Mouse (Mus musculus): ENCODE measurements at regions not wholly inside any gene's neighbourhood (a gene's known extent, or its start where the extent isn't known, plus 50 kb on each side); places are given as distances from the start of the nearest gene placed in this dataset.
A peak's percentile ranks its signal among the peaks of the same experiment; 100 is the strongest.

GRCm38 (mm10) chr4:9218380-9218779 is 979.5 kb upstream of the Car8 start:
- Histone ChIP-seq H3K27me3 (ENCODE audit: control insufficient read depth, insufficient read depth, low read length) (no peaks in the 10 kb centered on the region), H3K27ac (no peak overlapping the region), H3K4me3 (replicated peaks; ENCODE audit: low read length) (no peak overlapping the region), H3K4me1 (replicated peaks; ENCODE audit: control insufficient read depth, insufficient read depth, low read length) (no peaks in the 10 kb centered on the region), H3K9ac (no peak overlapping the region), H3K4me2 (replicated peaks) (no peak overlapping the region), H3K36me3 (replicated peaks; ENCODE audit: control insufficient read depth, insufficient read depth) (no peaks in the 10 kb centered on the region), H3K9me3 (ENCODE audit: control insufficient read depth, low read length) (0 out of 2 replicates have a peak, but pooled peaks cover 7% of the 10 kb centered on the region)
- ATAC-seq (ENCODE audit: low FRiP score) (no peak), DNase-seq (ENCODE audit: low spot score) (no peak)
- 97% methylated on average over 5 of the region's 5 CpGs for WGBS

DNA sequence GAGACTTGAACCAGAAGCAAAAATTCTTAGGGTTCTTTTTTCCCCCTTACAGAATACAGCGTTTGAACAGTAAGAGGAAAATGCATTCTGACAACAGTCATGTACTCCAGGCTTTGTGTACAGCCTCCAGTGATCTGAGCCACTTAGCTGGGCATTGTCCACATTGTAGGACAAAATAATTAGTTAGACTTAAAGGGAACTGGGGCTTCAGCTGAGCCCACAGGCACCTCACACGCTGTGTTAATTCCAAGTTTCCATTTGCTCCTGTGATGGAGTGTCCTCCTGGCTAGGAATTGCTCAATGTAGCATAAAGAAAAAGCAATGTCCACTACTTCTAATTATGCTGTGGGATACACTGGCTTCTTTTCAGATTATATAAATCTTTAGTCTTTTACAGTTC is 969.8 kb upstream of the Car8 start:
- no peak for ATAC-seq (ENCODE audit: low FRiP score)
- Histone ChIP-seq H3K27me3 (ENCODE audit: control insufficient read depth, insufficient read depth, low read length) (no peaks in the 10 kb centered on the region), H3K4me2 (replicated peaks) (no peak overlapping the region), H3K9ac (no peak overlapping the region), H3K4me3 (replicated peaks; ENCODE audit: low read length) (no peak overlapping the region), H3K9me3 (ENCODE audit: control insufficient read depth, low read length) (no peaks in the 10 kb centered on the region), H3K36me3 (replicated peaks; ENCODE audit: control insufficient read depth, insufficient read depth) (no peaks in the 10 kb centered on the region), H3K27ac (no peak overlapping the region), H3K4me1 (replicated peaks; ENCODE audit: control insufficient read depth, insufficient read depth, low read length) (no peaks in the 10 kb centered on the region)
- DNase-seq (ENCODE audit: low spot score) = no peak
- 59% methylated on average over 2 of the region's 2 CpGs for WGBS

DNA sequence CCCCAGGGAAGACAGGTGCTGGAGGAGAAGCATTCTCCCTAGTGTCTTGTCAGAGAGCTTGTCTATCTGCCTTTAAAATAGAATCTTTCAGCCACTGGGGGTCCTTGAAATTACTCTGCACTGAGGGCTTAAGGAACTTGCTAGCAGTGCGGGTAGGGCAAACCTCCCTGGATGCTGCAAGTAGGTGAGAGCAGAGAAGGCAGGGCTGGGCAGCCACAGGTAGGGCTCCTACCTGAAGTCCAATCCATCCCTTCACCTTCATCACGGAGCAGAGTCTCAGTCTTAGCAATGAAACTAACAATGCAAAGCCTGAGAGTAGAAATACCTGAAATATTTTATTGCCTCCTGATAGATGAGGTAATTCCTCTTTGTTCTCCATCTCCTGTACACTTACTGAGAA is 961.2 kb upstream of the Car8 start:
- ATAC-seq (ENCODE audit: low FRiP score) (no peak), DNase-seq (ENCODE audit: low spot score) (no peak)
- no peaks in the 10 kb centered on the region for H3K27me3 ChIP-seq (ENCODE audit: control insufficient read depth, insufficient read depth, low read length)
- H3K4me3 ChIP-seq (replicated peaks; ENCODE audit: low read length) = no peak overlapping the region
- WGBS = 64% methylated on average over 2 of the region's 2 CpGs
- no peaks in the 10 kb centered on the region for H3K36me3 ChIP-seq (replicated peaks; ENCODE audit: control insufficient read depth, insufficient read depth)
- no peak overlapping the region; the same call in 1 of the 2 replicates for H3K27ac ChIP-seq
- H3K9ac ChIP-seq = no peak overlapping the region; the same call in 1 of the 2 replicates
- no peaks in the 10 kb centered on the region for H3K9me3 ChIP-seq (ENCODE audit: control insufficient read depth, low read length)
- peaks cover 8% of the 10 kb centered on the region; the same call in 1 of the 2 replicates for H3K4me1 ChIP-seq (replicated peaks; ENCODE audit: control insufficient read depth, insufficient read depth, low read length)
- no peak overlapping the region for H3K4me2 ChIP-seq (replicated peaks)

DNA sequence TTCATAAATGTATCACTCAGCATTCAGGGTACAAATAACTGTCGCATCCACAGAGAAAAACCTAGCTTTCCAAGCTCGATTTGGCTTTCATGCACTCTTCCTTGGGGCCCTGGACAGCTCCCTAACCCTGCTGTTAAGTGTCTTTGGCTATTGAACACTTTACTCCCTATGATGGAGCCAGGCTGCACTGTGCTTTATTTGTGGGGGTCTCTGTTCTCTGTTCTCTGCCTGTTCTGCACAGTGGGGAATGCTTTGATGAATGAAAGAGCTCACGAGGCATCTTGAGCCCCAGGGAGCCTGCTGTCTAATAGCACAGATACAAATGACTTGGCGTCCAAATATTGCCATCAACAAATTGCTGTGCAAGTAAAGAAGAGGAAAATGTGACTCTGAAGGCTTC is 957.6 kb upstream of the Car8 start:
- ATAC-seq (ENCODE audit: low FRiP score) (0 out of 2 replicates have a peak, but pooled peaks have one; percentile 51), DNase-seq (ENCODE audit: low spot score) (no peak)
- no peak overlapping the region for H3K4me2 ChIP-seq (replicated peaks)
- no peaks in the 10 kb centered on the region for H3K27me3 ChIP-seq (ENCODE audit: control insufficient read depth, insufficient read depth, low read length)
- peaks cover 8% of the 10 kb centered on the region; the same call in 1 of the 2 replicates for H3K4me1 ChIP-seq (replicated peaks; ENCODE audit: control insufficient read depth, insufficient read depth, low read length)
- no peaks in the 10 kb centered on the region for H3K36me3 ChIP-seq (replicated peaks; ENCODE audit: control insufficient read depth, insufficient read depth)
- no peak overlapping the region for H3K4me3 ChIP-seq (replicated peaks; ENCODE audit: low read length)
- no peaks in the 10 kb centered on the region for H3K9me3 ChIP-seq (ENCODE audit: control insufficient read depth, low read length)
- H3K27ac ChIP-seq = 0 out of 2 replicates have a peak overlapping the region, but pooled peaks have one; percentile 38
- WGBS = 22% methylated on average over 4 of the region's 4 CpGs
- H3K9ac ChIP-seq = no peak overlapping the region

DNA sequence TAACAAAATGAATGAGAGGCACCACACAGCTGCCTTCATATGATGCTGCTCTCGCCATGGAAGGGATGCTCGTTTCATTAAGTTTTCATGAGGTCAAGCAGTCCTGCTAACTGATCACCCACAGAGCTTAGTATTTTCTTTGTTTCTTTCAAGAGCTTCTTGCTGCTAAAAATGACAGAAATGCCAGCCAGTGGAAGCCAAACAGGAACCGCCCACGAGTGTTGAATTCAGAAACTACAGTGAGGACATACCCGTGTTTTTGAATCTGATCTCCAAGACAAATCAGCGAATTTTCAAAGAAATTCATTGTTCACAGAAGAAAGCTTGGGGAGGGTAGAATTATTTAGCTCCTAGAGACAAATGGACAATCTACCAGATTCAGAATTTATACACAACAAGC is 954.3 kb upstream of the Car8 start:
- no peak overlapping the region for H3K4me2 ChIP-seq (replicated peaks)
- no peak overlapping the region for H3K4me3 ChIP-seq (replicated peaks; ENCODE audit: low read length)
- H3K4me1 ChIP-seq (replicated peaks; ENCODE audit: control insufficient read depth, insufficient read depth, low read length) = peaks cover 4% of the 10 kb centered on the region; the same call in 1 of the 2 replicates
- 45% methylated on average over 6 of the region's 6 CpGs for WGBS
- H3K9ac ChIP-seq = no peak overlapping the region
- no peaks in the 10 kb centered on the region for H3K9me3 ChIP-seq (ENCODE audit: control insufficient read depth, low read length)
- ATAC-seq (ENCODE audit: low FRiP score) = no peak
- no peaks in the 10 kb centered on the region for H3K36me3 ChIP-seq (replicated peaks; ENCODE audit: control insufficient read depth, insufficient read depth)
- no peaks in the 10 kb centered on the region for H3K27me3 ChIP-seq (ENCODE audit: control insufficient read depth, insufficient read depth, low read length)
- H3K27ac ChIP-seq = no peak overlapping the region
- no peak for DNase-seq (ENCODE audit: low spot score)

GRCm38 (mm10) chr4:9185156-9185875 is 946.5 kb upstream of the Car8 start:
- WGBS = 44% methylated on average over 14 of the region's 14 CpGs
- Histone ChIP-seq H3K27me3 (ENCODE audit: control insufficient read depth, insufficient read depth, low read length) (no peaks in the 10 kb centered on the region), H3K4me1 (replicated peaks; ENCODE audit: control insufficient read depth, insufficient read depth, low read length) (peaks cover 14% of the 10 kb centered on the region), H3K4me3 (replicated peaks; ENCODE audit: low read length) (peak overlapping the region; percentile 18), H3K27ac (peak overlapping the region; percentile 60), H3K36me3 (replicated peaks; ENCODE audit: control insufficient read depth, insufficient read depth) (no peaks in the 10 kb centered on the region), H3K9me3 (ENCODE audit: control insufficient read depth, low read length) (no peaks in the 10 kb centered on the region), H3K9ac (peak overlapping the region; percentile 53; the same call in 1 of the 2 replicates), H3K4me2 (replicated peaks) (peak overlapping the region; percentile 47)
- DNase-seq (ENCODE audit: low spot score) (no peak), ATAC-seq (ENCODE audit: low FRiP score) (no peak)

GRCm38 (mm10) chr4:9184451-9185121 is 945.7 kb upstream of the Car8 start:
- Histone ChIP-seq H3K9me3 (ENCODE audit: control insufficient read depth, low read length) (no peaks in the 10 kb centered on the region), H3K9ac (peak overlapping the region; percentile 53), H3K4me2 (replicated peaks) (peak overlapping the region; percentile 47), H3K4me1 (replicated peaks; ENCODE audit: control insufficient read depth, insufficient read depth, low read length) (peaks cover 14% of the 10 kb centered on the region), H3K27ac (peak overlapping the region; percentile 60), H3K36me3 (replicated peaks; ENCODE audit: control insufficient read depth, insufficient read depth) (no peaks in the 10 kb centered on the region), H3K27me3 (ENCODE audit: control insufficient read depth, insufficient read depth, low read length) (no peaks in the 10 kb centered on the region), H3K4me3 (replicated peaks; ENCODE audit: low read length) (peak overlapping the region; percentile 18)
- peak; percentile 39 for DNase-seq (ENCODE audit: low spot score)
- ATAC-seq (ENCODE audit: low FRiP score) = peak; percentile 79
- 1% methylated on average over 12 of the region's 12 CpGs for WGBS

DNA sequence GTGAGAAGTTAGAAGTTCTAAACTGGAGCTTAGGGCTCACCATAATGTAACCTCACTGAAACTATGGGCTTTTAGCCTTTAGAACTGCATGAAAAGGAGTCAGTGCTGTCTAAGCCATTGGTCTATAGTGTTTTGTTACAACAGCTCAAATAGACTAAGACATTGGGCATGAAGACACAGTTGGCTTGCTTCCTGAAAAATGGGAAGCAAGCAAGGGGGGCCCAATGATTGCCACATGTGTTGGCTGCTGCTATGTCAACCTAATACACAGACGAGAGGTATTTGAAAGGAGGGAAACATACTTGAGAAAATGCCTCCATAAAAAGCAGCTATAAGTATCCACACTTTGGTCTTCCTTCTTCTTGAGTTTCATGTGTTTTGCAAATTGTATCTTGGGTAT is 935.5 kb upstream of the Car8 start:
- H3K9ac ChIP-seq = no peak overlapping the region

GRCm38 (mm10) chr4:9162374-9162773 is 923.5 kb upstream of the Car8 start:
- Histone ChIP-seq H3K4me1 (replicated peaks; ENCODE audit: control insufficient read depth, insufficient read depth, low read length) (peaks cover 10% of the 10 kb centered on the region; the same call in 1 of the 2 replicates), H3K4me3 (replicated peaks; ENCODE audit: low read length) (no peak overlapping the region), H3K4me2 (replicated peaks) (no peak overlapping the region), H3K27ac (no peak overlapping the region), H3K9me3 (ENCODE audit: control insufficient read depth, low read length) (no peaks in the 10 kb centered on the region), H3K9ac (no peak overlapping the region), H3K36me3 (replicated peaks; ENCODE audit: control insufficient read depth, insufficient read depth) (no peaks in the 10 kb centered on the region), H3K27me3 (ENCODE audit: control insufficient read depth, insufficient read depth, low read length) (no peaks in the 10 kb centered on the region)
- DNase-seq (ENCODE audit: low spot score) (no peak), ATAC-seq (ENCODE audit: low FRiP score) (no peak)
- 73% methylated on average over 7 of the region's 7 CpGs for WGBS

More for the DNA sequence above, 935.5 kb upstream of the Car8 start:
- DNase-seq (ENCODE audit: low spot score) = no peak
- no peak overlapping the region for H3K27ac ChIP-seq
- no peak overlapping the region for H3K4me3 ChIP-seq (replicated peaks; ENCODE audit: low read length)
- no peak for ATAC-seq (ENCODE audit: low FRiP score)
- no peaks in the 10 kb centered on the region for H3K36me3 ChIP-seq (replicated peaks; ENCODE audit: control insufficient read depth, insufficient read depth)
- no peaks in the 10 kb centered on the region for H3K9me3 ChIP-seq (ENCODE audit: control insufficient read depth, low read length)
- 82% methylated on average over 1 of the region's 1 CpGs for WGBS
- no peaks in the 10 kb centered on the region for H3K4me1 ChIP-seq (replicated peaks; ENCODE audit: control insufficient read depth, insufficient read depth, low read length)
- no peaks in the 10 kb centered on the region for H3K27me3 ChIP-seq (ENCODE audit: control insufficient read depth, insufficient read depth, low read length)
- H3K4me2 ChIP-seq (replicated peaks) = no peak overlapping the region

Data from hindbrain, embryonic 14.5 days (tissue).